Mouse (Mus musculus) kidney, embryonic 15.5 days (tissue): Measurements from ENCODE around the gene Mup11. TPM values are rescaled to one million over a fixed set of nuclear protein-coding genes. Genes with fewer than 3 reads are reported as not detected.
"Not testable (repeated sequence)": the region's sequence is repeated elsewhere in the genome, so short reads cannot be mapped to it uniquely, and the experiment has no call there.

Experiments used
- ATAC-seq: fragments of 200-750 bp; cut with Nextera tagmentation; replicated peaks from 2 replicates; pipeline ENCODE4 v1.8.0; 2017; ENCODE audit warnings: moderate TSS enrichment; ENCODE audit not compliant: low FRiP score
- H3K27ac ChIP-seq: fragments of 300-500 bp; sonication (generic); 2 replicates; pipeline ENCODE4 v1.5.1; 2015; ENCODE audit warnings: mild to moderate bottlenecking, inconsistent platforms
- H3K27me3 ChIP-seq: fragments of 300-500 bp; sonication (generic); 2 replicates; pipeline ENCODE4 v1.6.1; 2015; ENCODE audit warnings: inconsistent platforms
- H3K36me3 ChIP-seq: fragments of 300-500 bp; sonication (generic); 2 replicates; pipeline ENCODE4 v1.6.1; 2015; ENCODE audit warnings: inconsistent platforms
- H3K4me1 ChIP-seq: fragments of 300-500 bp; sonication (generic); 2 replicates; pipeline ENCODE4 v1.6.1; 2015; ENCODE audit warnings: inconsistent platforms
- H3K4me2 ChIP-seq: fragments of 300-500 bp; sonication (generic); 2 replicates; pipeline ENCODE4 v1.6.1; 2015; ENCODE audit warnings: moderate library complexity, mild to moderate bottlenecking, inconsistent platforms
- H3K4me3 ChIP-seq: fragments of 300-500 bp; sonication (generic); replicated peaks from 2 replicates; pipeline ENCODE4 v1.5.1; 2015; ENCODE audit warnings: mild to moderate bottlenecking, inconsistent platforms
- H3K9ac ChIP-seq: fragments of 300-500 bp; sonication (generic); 2 replicates; pipeline ENCODE4 v1.6.1; 2015; ENCODE audit warnings: mild to moderate bottlenecking, inconsistent platforms
- H3K9me3 ChIP-seq: fragments of 300-500 bp; sonication (generic); replicated peaks from 2 replicates; pipeline ENCODE4 v1.6.1; 2016; ENCODE audit warnings: inconsistent platforms
- WGBS: fragments of 180-500 bp; shearing (Covaris S2); methylation state at CpG from one replicate; pipeline ENCODE4 v1.1.7; 2015; ENCODE audit warnings: mixed read lengths; 5-methylcytosine and 5-hydroxymethylcytosine counted together
- polyA plus RNA-seq: library from polyadenylated mRNA; unstranded; fragments of >200 nt; fragmentation: Nextera tagmentation; extraction: Ambion mirVana; gene quantifications from 2 replicates; pipeline ENCODE4 v1.2.1, GENCODE M21; 2015

The Mup11 gene
- polyA plus RNA-seq, result not detected in 2 replicates

GRCm38 (mm10) chr4:60662311-60662710 lies at the start of gene Mup11:
Gene Mup11 (minus strand): TSS chr4:60662411.
- not testable (repeated sequence) for H3K27me3 ChIP-seq, H3K36me3 ChIP-seq, H3K9me3 ChIP-seq, H3K4me2 ChIP-seq, H3K27ac ChIP-seq, ATAC-seq, H3K4me1 ChIP-seq, H3K9ac ChIP-seq, H3K4me3 ChIP-seq
- 79% methylated on average over 5 of the region's 5 CpGs for WGBS

Other genes with a start within 250 kb of the Mup11 start
- gene Mup9, start 240.5 kb downstream of the Mup11 start, polyA plus RNA-seq, result not detected in 2 replicates
- not detected in 2 replicates for gene Mup1, start 160.5 kb downstream of the Mup11 start, polyA plus RNA-seq
- not detected in 2 replicates for gene Mup10, start 80.2 kb downstream of the Mup11 start, polyA plus RNA-seq
- not detected in 2 replicates for gene Mup12, start 78.9 kb upstream of the Mup11 start, polyA plus RNA-seq
- gene Mup22, start 159.1 kb upstream of the Mup11 start, polyA plus RNA-seq, result not detected in 2 replicates